Mouse (Mus musculus) hindbrain, embryonic 10.5 days (tissue): Measurements from ENCODE around the gene Prl2c5. TPM values are rescaled to one million over a fixed set of nuclear protein-coding genes. Genes with fewer than 3 reads are reported as not detected.
"Not testable (repeated sequence)": the region's sequence is repeated elsewhere in the genome, so short reads cannot be mapped to it uniquely, and the experiment has no call there.

Experiments
- DNase-seq: peaks from one replicate; pipeline ENCODE4 v3.0.0-alpha.2; 2017; ENCODE audit warnings: low spot score
- H3K27ac ChIP-seq: fragments of 300-500 bp; sonication (generic); 2 replicates; pipeline ENCODE4 v1.5.1; 2016; ENCODE audit warnings: mild to moderate bottlenecking, moderate library complexity
- H3K27me3 ChIP-seq: fragments of 300-500 bp; sonication (generic); 2 replicates; pipeline ENCODE4 v1.6.1; 2016; ENCODE audit warnings: mild to moderate bottlenecking; ENCODE audit not compliant: poor library complexity, insufficient read depth, severe bottlenecking
- H3K36me3 ChIP-seq: fragments of 300-500 bp; sonication (generic); 2 replicates; pipeline ENCODE4 v1.6.1; 2016; ENCODE audit warnings: mild to moderate bottlenecking, moderate library complexity
- H3K4me1 ChIP-seq: fragments of 300-500 bp; sonication (generic); replicated peaks from 2 replicates; pipeline ENCODE4 v1.6.1; 2016; ENCODE audit warnings: mild to moderate bottlenecking
- H3K4me3 ChIP-seq: fragments of 300-500 bp; sonication (generic); 2 replicates; pipeline ENCODE4 v1.5.1; 2016; ENCODE audit warnings: mild to moderate bottlenecking, moderate library complexity
- H3K9me3 ChIP-seq: fragments of 300-500 bp; sonication (generic); 2 replicates; pipeline ENCODE4 v1.6.1; 2016; ENCODE audit warnings: mild to moderate bottlenecking, moderate library complexity
- WGBS: fragments of 180-500 bp; shearing (Covaris S2); methylation state at CpG from one replicate; pipeline ENCODE4 v1.1.7; 2016; 5-methylcytosine and 5-hydroxymethylcytosine counted together
- polyA plus RNA-seq: library from polyadenylated mRNA; unstranded; fragments of >200 nt; fragmentation: Nextera tagmentation; extraction: Ambion mirVana; gene quantifications from 2 replicates; pipeline ENCODE4 v1.2.1, GENCODE M21; 2016

Gene Prl2c5
- 0.20 TPM in 1 of 2 replicates, not detected in the other for polyA plus RNA-seq

DNA sequence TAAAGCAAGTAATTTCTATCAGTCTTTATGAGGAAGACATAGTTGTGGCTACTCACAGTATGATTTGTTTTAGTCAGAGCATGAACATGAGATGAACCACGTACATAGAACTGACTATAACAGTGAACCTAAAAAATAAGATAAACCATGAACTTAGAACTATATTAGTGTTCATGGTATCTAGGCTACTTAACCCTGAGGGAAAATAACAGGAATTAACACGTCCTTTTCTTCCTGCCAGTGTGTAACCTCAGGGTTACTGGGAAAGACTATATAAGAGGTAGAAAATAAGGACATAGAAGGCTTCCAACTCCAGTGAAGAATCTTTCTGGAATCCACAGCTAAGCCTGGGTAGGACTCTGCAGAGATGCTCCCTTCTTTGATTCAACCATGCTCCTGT is at the start of gene Prl2c5:
TSS of gene Prl2c5 (plus strand) at position 301 of the 400 bp plus-strand sequence.
- H3K9me3 ChIP-seq, H3K27me3 ChIP-seq, DNase-seq, H3K36me3 ChIP-seq, H3K4me3 ChIP-seq, H3K4me1 ChIP-seq, H3K27ac ChIP-seq: not testable (repeated sequence)
- WGBS, result 66% methylated on average over 2 of the region's 2 CpGs

DNA sequence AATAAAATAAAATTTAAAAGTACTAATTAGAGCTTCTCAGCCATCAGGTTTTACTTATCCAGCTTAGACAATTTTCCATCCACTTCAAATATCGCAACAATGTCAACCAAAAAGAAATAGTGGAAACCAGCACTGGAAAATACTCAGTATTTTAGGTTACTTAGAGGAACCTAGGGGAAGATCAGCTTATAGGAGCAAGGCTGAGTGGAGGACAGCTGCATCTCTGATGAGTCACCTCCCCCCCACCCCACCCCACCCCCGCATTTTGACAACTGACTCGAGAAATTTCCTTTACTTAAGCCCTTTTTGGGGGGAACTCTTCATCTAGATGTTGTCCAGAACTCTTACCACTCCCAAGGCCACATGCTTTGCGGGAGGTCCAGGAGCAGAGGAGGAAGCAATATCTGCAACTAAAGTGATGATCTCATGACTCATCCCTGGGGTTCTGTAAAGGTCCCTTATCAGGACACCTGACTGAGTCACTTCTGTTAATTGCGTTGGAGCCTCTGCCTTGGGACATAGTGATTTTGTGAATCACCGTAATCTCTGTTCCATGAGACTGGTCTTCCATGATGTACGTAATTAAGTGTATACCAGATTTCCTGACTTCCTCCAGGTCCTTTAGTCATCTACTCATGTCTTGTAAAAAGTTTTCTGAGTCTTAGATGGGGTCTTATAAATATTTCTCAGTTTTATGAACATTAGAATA is 19.6 kb upstream of the Prl2c5 start:
- not testable (repeated sequence) for H3K4me3 ChIP-seq, H3K27ac ChIP-seq, H3K9me3 ChIP-seq, H3K27me3 ChIP-seq, H3K4me1 ChIP-seq, H3K36me3 ChIP-seq, DNase-seq
- 82% methylated on average over 4 of the region's 7 CpGs for WGBS

DNA sequence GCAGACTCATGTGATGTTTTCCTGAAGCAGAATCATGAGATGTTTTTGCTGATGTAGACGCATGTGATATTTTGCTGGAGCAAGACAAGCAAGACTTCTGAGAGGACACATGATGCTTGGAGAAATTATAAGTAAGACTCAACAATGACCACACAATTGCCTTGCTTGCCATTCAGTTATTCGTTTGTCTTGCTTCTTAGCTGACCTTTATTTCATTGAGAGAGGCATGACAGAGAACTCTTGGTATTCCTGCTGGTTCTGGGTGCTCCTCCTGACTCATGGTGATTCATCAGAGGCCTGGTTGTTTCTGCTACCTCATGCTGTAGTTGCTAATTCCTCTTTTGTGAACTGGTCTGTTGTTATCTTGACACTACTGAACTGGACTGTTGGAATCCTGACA is 13.9 kb upstream of the Prl2c5 start:
- H3K4me3 ChIP-seq, H3K27me3 ChIP-seq, H3K27ac ChIP-seq, H3K36me3 ChIP-seq, DNase-seq, H3K9me3 ChIP-seq, H3K4me1 ChIP-seq: not testable (repeated sequence)
- 81% methylated on average over 2 of the region's 2 CpGs for WGBS

DNA sequence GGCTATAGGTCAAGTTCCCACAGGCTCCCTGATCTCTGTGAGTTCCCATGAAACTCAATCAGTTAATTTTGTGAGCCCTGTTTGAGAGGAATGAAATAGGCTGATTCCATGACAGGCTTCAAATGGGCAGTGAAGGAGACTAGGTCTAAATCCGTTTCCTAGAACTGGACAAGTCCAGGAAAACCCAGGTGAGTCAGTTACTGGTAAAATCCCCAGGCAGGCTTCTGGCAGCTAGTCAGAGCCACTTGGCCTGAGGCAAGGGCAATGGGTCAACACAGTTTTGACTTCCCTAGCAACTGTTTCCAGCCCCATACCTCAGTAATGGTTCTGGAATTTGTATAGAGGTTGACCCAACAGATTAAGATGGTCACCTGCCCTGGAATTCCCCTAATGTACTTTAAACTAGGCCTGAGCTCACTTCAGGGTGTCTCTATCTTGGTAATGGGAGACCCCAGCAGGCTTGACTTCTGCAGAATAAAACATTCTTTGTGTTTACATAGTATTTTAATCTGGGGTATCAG is 8.8 kb upstream of the Prl2c5 start:
- not testable (repeated sequence) for H3K4me3 ChIP-seq, H3K9me3 ChIP-seq, DNase-seq, H3K27me3 ChIP-seq, H3K4me1 ChIP-seq, H3K36me3 ChIP-seq, H3K27ac ChIP-seq
- WGBS, result 75% methylated on average over 1 of the region's 1 CpGs

DNA sequence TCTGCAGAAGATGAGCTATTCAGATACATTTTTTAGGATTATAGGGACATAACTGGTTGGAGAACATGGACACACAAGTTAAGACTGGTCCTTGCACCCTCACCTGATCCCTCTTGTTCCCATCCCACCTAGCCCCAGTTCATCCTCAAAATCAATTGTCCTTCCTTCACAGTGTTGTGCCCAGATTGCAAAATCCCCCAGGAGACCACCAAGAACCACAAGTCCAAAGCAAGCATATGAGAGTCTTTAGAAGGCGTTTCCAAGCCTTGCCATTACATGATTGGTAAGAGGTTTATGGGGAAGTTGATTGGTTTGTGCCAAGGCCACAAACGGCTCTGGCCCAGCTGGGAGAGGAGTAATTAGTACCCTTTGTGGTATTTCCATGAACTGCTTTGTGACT is 6.8 kb upstream of the Prl2c5 start:
- H3K9me3 ChIP-seq, H3K27ac ChIP-seq, H3K4me3 ChIP-seq, DNase-seq, H3K27me3 ChIP-seq, H3K4me1 ChIP-seq, H3K36me3 ChIP-seq: not testable (repeated sequence)
- WGBS, result 76% methylated on average over 2 of the region's 2 CpGs

DNA sequence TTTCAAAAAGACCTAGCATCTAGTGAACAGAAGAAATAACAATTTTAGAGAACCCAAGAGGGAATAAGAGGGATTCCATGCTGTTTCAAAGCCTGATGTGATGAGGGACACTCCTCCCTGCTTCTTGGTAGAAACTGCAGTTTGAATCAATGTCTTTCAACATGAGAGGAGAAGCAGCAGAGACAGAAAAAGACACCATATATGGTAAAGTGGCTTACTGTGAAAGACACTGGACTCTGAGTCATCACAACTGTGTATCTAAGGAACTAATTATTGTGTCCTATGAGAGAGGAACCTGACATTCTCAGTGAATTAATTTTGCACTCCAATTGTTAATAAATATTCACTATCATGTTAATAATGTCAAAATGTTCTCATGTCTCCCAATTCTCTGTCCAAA is 28.7 kb downstream of the Prl2c5 start:
- not testable (repeated sequence) for H3K9me3 ChIP-seq

DNA sequence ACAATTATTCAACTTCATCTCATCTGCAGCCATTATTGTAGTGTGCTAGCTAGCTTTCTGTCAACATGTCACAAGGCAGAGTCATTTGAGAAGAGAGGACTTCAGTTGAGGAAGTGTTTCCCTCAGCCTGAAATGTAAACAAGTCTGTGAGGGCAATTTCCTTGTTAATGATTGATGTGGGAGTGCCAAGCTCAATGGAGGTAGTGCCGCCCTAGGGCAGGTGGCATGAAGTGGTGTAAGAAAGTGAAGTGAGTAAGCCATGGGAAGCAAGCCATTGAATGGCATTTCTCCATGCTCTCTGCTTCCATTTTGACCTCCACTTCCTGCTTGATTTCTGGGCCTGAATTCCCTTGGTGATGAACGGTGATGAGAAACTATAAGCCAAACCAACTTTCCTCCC is 33.8 kb downstream of the Prl2c5 start:
- DNase-seq, H3K9me3 ChIP-seq: not testable (repeated sequence)
- WGBS, result 85% methylated on average over 2 of the region's 2 CpGs

More for the DNA sequence above, 28.7 kb downstream of the Prl2c5 start:
- H3K27me3 ChIP-seq, H3K4me3 ChIP-seq, H3K27ac ChIP-seq, DNase-seq, H3K4me1 ChIP-seq, H3K36me3 ChIP-seq: not testable (repeated sequence)

DNA sequence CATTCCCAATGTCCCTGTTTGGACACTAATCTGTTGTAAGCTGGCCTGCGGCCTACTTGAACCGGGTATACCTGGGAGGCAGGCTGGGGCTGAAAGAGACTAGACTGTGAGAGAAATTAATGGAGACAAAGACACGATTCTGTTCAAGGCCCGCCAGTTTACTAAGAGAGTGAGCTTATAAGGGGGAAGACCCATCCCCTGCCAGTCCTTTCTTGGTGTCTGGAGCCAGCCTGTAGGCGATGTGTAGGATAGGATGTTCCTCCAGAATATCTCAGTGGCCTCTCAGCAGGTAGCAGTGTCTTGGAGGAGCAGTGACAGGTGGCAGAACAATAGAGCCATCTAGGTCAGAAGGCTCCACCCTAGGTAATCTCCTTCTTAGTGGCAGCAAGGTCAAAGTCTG is 37.7 kb downstream of the Prl2c5 start:
- DNase-seq, H3K36me3 ChIP-seq, H3K27ac ChIP-seq, H3K27me3 ChIP-seq, H3K4me3 ChIP-seq, H3K4me1 ChIP-seq, H3K9me3 ChIP-seq: not testable (repeated sequence)
- 77% methylated on average over 5 of the region's 5 CpGs for WGBS

More for the DNA sequence above, 33.8 kb downstream of the Prl2c5 start:
- not testable (repeated sequence) for H3K4me1 ChIP-seq, H3K27ac ChIP-seq, H3K36me3 ChIP-seq, H3K27me3 ChIP-seq, H3K4me3 ChIP-seq

DNA sequence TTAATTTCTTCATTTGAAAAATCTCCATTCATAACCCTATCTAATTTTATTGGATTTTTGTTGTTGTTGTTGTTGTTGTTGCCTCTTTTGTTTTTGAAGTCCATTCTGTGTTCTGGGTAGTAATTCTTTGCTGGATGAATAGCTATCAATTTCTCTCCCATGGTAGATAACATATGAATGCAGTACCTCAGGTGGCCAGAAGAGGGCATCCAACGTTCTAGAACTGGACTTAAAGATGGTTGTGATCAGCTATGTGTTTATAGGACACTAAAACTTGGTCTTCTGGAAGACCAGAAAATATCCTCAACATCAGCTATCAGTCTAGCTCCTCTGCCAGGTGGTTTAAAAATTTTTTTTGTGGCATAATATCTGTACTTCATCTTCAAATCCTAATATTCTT is 54.9 kb downstream of the Prl2c5 start:
- peak; percentile 8 for DNase-seq
- not testable (repeated sequence) for H3K36me3 ChIP-seq, H3K9me3 ChIP-seq, H3K4me1 ChIP-seq, H3K27me3 ChIP-seq, H3K27ac ChIP-seq, H3K4me3 ChIP-seq
- WGBS, result 0% methylated on average over 1 of the region's 1 CpGs

Other genes with a start within 250 kb of the Prl2c5 start
- gene Prl2c2, start 177.3 kb upstream of the Prl2c5 start, polyA plus RNA-seq, result 0.39 TPM in 1 of 2 replicates, not detected in the other
- 29.3 and 29.5 TPM in 2 replicates for gene Gpr137b, start 211.3 kb downstream of the Prl2c5 start, polyA plus RNA-seq